Mouse (Mus musculus): ENCODE results near the gene Calml4. TPM values are rescaled to one million over a fixed set of nuclear protein-coding genes. Genes with fewer than 3 reads are reported as not detected.

Calml4 gene
- polyA plus RNA-seq, 1 experiment from 2014 or later = 4.9 TPM

DNA sequence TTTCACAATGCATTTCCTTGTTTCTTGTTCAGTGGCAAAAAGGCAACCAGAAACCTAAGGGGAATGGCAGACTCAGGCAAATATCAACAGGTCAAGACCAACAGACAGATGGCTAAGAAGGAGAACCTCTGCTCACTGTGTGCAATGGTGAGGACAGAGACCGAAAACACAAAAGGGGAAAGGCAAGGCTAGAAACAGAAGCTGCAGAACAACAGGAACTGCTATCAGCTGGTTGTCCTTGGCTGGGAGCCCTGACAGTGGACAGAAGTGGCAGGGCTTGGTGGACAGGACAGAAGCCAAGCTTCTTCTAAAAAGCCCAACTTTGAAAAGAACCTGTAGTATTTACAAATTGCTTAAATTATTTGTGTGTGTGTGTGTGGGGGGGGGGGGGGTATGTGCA is 36.6 kb downstream of the Calml4 start:
- Histone ChIP-seq H3K9ac (ENCODE audit: low read length) (no peak overlapping the region), H3K27me3 (ENCODE audit: control insufficient read depth, insufficient read depth, low read length) (no peaks in the 10 kb centered on the region), H3K9me3 (ENCODE audit: control insufficient read depth, low read length) (no peaks in the 10 kb centered on the region), H3K4me2 (ENCODE audit: low read depth, severe bottlenecking) (no peak overlapping the region), H3K4me3 (ENCODE audit: low read depth, low read length) (no peak overlapping the region), H3K36me3 (ENCODE audit: control insufficient read depth, insufficient read depth, low read length) (peaks cover 13% of the 10 kb centered on the region), H3K27ac (replicated peaks; ENCODE audit: low read depth, low read length) (no peak overlapping the region), H3K4me1 (ENCODE audit: control insufficient read depth, insufficient read depth, low read length) (no peaks in the 10 kb centered on the region)
- ATAC-seq (ENCODE audit: insufficient number of reproducible peaks, low FRiP score, low TSS enrichment, low read depth) (no peak), DNase-seq (ENCODE audit: low spot score) (no peak)
- 81% methylated on average over 1 of the region's 1 CpGs for WGBS

DNA sequence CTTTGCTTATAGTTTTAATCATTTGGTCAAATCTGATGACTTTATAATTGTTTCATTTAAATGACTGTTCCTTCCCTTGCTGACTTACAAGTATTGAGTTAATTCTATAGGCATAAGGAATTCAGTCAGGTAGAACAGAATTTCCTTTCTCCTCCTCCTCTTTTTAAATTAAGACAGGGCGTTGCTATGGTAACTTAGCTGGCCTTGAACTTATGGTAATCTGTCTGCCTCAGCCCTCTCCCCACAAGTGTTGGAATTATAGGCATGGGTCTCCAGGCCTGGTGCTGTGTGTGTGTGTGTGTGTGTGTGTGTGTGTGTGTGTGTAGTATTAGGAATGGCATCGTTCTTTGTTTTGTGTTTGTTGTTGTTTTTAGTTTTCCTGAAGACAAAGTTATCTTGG is 43.9 kb downstream of the Calml4 start:
- 94% methylated on average over 2 of the region's 2 CpGs for WGBS
- Histone ChIP-seq H3K4me2 (ENCODE audit: low read depth, severe bottlenecking) (no peak overlapping the region), H3K4me1 (ENCODE audit: control insufficient read depth, insufficient read depth, low read length) (no peaks in the 10 kb centered on the region), H3K36me3 (ENCODE audit: control insufficient read depth, insufficient read depth, low read length) (0 out of 2 replicates have a peak, but pooled peaks cover 3% of the 10 kb centered on the region), H3K9ac (ENCODE audit: low read length) (no peak overlapping the region), H3K27me3 (ENCODE audit: control insufficient read depth, insufficient read depth, low read length) (no peaks in the 10 kb centered on the region), H3K9me3 (ENCODE audit: control insufficient read depth, low read length) (no peaks in the 10 kb centered on the region), H3K27ac (replicated peaks; ENCODE audit: low read depth, low read length) (no peak overlapping the region), H3K4me3 (ENCODE audit: low read depth, low read length) (no peak overlapping the region)
- DNase-seq (ENCODE audit: low spot score) (no peak), ATAC-seq (ENCODE audit: insufficient number of reproducible peaks, low FRiP score, low TSS enrichment, low read depth) (no peak)

DNA sequence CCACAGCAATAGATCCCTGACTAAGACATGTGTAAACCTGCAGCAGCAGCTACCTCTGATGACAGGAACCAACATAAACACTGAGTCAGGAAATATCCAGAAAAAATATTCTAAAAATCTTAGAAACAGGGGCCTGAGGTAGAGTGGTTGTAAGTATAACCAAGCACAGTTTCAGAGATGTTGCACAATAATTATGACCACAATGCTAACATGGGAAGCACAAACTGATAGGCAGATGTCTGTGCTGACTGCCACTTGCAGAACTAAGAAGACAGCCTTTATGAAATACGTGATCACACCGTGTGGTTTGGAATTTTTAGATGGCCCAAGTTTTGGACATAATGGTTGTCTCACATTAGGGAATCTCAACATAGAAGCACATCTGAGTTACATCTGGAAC is 46.0 kb downstream of the Calml4 start:
- no peak overlapping the region for H3K4me2 ChIP-seq (ENCODE audit: low read depth, severe bottlenecking)
- no peak overlapping the region for H3K4me3 ChIP-seq (ENCODE audit: low read depth, low read length)
- H3K36me3 ChIP-seq (ENCODE audit: control insufficient read depth, insufficient read depth, low read length) = 0 out of 2 replicates have a peak, but pooled peaks cover 3% of the 10 kb centered on the region
- H3K9ac ChIP-seq (ENCODE audit: low read length) = no peak overlapping the region
- H3K4me1 ChIP-seq (ENCODE audit: control insufficient read depth, insufficient read depth, low read length) = no peaks in the 10 kb centered on the region
- no peak for DNase-seq (ENCODE audit: low spot score)
- no peaks in the 10 kb centered on the region for H3K27me3 ChIP-seq (ENCODE audit: control insufficient read depth, insufficient read depth, low read length)
- ATAC-seq (ENCODE audit: insufficient number of reproducible peaks, low FRiP score, low TSS enrichment, low read depth) = no peak
- H3K9me3 ChIP-seq (ENCODE audit: control insufficient read depth, low read length) = no peaks in the 10 kb centered on the region
- H3K27ac ChIP-seq (replicated peaks; ENCODE audit: low read depth, low read length) = no peak overlapping the region
- WGBS = 98% methylated on average over 2 of the region's 2 CpGs

DNA sequence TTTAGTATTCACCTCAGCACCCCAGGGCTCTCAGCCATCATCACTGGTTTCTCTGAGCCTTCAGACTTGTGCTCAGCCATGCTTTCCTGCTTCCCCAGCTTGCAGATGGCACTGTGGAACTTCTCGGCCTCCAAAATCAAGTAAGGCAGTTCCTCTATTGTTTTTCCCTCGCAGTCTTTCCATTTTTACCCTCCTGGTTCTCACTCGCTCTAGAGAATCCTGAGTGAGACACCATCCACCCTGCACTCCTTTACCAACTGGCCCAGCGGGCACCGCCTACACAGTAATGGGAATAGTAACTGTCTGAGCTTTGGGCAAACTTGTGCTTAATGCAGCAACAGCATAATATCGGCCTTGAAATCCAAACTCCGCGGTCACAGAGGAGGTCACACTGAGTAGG is 47.2 kb downstream of the Calml4 start:
- Histone ChIP-seq H3K36me3 (ENCODE audit: control insufficient read depth, insufficient read depth, low read length) (0 out of 2 replicates have a peak, but pooled peaks cover 3% of the 10 kb centered on the region), H3K9ac (ENCODE audit: low read length) (no peak overlapping the region), H3K4me2 (ENCODE audit: low read depth, severe bottlenecking) (no peak overlapping the region), H3K27ac (replicated peaks; ENCODE audit: low read depth, low read length) (no peak overlapping the region), H3K27me3 (ENCODE audit: control insufficient read depth, insufficient read depth, low read length) (no peaks in the 10 kb centered on the region), H3K4me1 (ENCODE audit: control insufficient read depth, insufficient read depth, low read length) (no peaks in the 10 kb centered on the region), H3K9me3 (ENCODE audit: control insufficient read depth, low read length) (no peaks in the 10 kb centered on the region), H3K4me3 (ENCODE audit: low read depth, low read length) (no peak overlapping the region)
- ATAC-seq (ENCODE audit: insufficient number of reproducible peaks, low FRiP score, low TSS enrichment, low read depth) (no peak), DNase-seq (ENCODE audit: low spot score) (no peak)
- 93% methylated on average over 8 of the region's 8 CpGs for WGBS

DNA sequence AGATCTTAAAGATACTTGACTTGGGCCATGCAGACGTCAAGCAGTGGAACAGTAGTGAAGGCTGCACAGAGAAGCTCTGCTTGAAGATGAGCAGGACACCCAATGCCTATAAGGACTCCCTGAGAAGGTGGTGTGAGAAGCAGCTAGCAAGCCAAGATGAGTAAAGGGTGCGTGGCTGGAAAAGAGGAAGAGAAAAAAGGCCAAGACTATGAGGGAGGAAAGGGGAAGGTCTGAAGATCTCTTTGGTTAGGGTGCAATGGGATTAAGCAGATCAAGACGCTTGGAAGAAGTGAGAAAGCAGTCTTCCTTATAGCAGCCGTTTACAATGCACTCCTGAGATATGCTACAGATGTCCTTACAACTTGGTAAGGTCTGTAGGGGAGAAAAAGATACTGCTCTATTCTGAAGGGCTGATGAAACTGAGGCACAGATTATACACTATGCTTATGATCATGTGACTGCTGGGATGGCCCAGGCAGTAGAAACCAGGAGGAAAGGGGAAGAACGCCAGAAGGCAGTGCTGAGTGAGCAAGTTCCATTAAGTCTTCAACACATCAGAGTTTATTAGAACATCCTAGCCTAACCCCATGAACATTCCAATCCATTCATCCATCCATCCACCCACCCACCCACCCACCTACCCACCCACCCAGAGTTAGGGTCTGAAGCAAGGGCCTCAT is 55.6 kb downstream of the Calml4 start:
- Histone ChIP-seq H3K4me2 (ENCODE audit: low read depth, severe bottlenecking) (no peak overlapping the region), H3K36me3 (ENCODE audit: control insufficient read depth, insufficient read depth, low read length) (peaks cover 5% of the 10 kb centered on the region; the same call in 1 of the 2 replicates), H3K27me3 (ENCODE audit: control insufficient read depth, insufficient read depth, low read length) (no peaks in the 10 kb centered on the region), H3K4me3 (ENCODE audit: low read depth, low read length) (no peak overlapping the region), H3K9ac (ENCODE audit: low read length) (no peak overlapping the region), H3K9me3 (ENCODE audit: control insufficient read depth, low read length) (no peaks in the 10 kb centered on the region), H3K27ac (replicated peaks; ENCODE audit: low read depth, low read length) (no peak overlapping the region), H3K4me1 (ENCODE audit: control insufficient read depth, insufficient read depth, low read length) (no peaks in the 10 kb centered on the region)
- no peak for DNase-seq (ENCODE audit: low spot score)
- ATAC-seq (ENCODE audit: insufficient number of reproducible peaks, low FRiP score, low TSS enrichment, low read depth) = no peak
- WGBS = 83% methylated on average over 5 of the region's 5 CpGs

DNA sequence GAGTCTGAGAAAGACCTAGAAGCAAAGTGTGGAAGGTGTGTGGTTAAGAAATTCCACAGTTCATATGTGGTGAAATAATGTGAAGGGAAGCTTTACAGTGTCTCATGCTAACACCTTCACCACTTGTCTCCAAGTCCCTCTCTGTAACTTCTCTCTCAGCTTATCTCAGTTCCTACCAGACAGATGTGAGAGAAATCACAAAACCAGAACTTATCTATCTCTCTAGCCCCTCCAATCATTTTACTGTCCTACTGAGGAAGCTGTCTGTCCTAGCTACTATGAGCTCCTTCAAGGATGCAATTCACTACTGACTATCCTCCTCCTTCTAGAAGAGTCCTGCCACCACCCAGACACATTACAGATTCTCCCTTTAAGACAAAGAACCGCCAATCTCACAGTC is 59.2 kb downstream of the Calml4 start:
- no peak overlapping the region for H3K9ac ChIP-seq (ENCODE audit: low read length)
- no peak overlapping the region for H3K4me2 ChIP-seq (ENCODE audit: low read depth, severe bottlenecking)
- H3K36me3 ChIP-seq (ENCODE audit: control insufficient read depth, insufficient read depth, low read length) = 0 out of 2 replicates have a peak, but pooled peaks cover 2% of the 10 kb centered on the region
- DNase-seq (ENCODE audit: low spot score) (no peak), ATAC-seq (ENCODE audit: insufficient number of reproducible peaks, low FRiP score, low TSS enrichment, low read depth) (no peak)
- H3K27ac ChIP-seq (replicated peaks; ENCODE audit: low read depth, low read length) = no peak overlapping the region
- no peaks in the 10 kb centered on the region for H3K9me3 ChIP-seq (ENCODE audit: control insufficient read depth, low read length)
- no peak overlapping the region for H3K4me3 ChIP-seq (ENCODE audit: low read depth, low read length)
- WGBS = 98% methylated on average over 1 of the region's 1 CpGs
- H3K4me1 ChIP-seq (ENCODE audit: control insufficient read depth, insufficient read depth, low read length) = no peaks in the 10 kb centered on the region
- no peaks in the 10 kb centered on the region for H3K27me3 ChIP-seq (ENCODE audit: control insufficient read depth, insufficient read depth, low read length)

DNA sequence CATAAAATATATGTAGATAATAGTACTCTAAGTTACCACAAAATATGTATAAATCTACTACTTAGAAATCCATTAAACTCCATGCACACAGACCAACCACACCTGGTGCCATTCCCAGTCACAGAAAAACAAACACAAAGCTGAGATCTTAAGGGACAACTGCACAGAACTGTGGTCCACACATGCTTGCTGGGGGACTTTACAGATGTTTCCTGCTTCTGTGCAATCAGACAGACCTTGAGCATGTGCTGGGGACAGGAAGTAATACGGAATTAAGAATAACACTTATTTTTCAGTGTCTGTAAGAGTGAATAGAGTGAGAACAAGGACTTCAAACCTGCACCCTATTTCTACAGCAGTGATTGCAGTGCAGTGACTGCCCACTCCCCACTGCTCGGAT is 63.0 kb downstream of the Calml4 start:
- DNase-seq (ENCODE audit: low spot score) (no peak), ATAC-seq (ENCODE audit: insufficient number of reproducible peaks, low FRiP score, low TSS enrichment, low read depth) (no peak)
- Histone ChIP-seq H3K9me3 (ENCODE audit: control insufficient read depth, low read length) (no peaks in the 10 kb centered on the region), H3K27me3 (ENCODE audit: control insufficient read depth, insufficient read depth, low read length) (no peaks in the 10 kb centered on the region), H3K36me3 (ENCODE audit: control insufficient read depth, insufficient read depth, low read length) (no peaks in the 10 kb centered on the region), H3K4me2 (ENCODE audit: low read depth, severe bottlenecking) (no peak overlapping the region), H3K4me1 (ENCODE audit: control insufficient read depth, insufficient read depth, low read length) (no peaks in the 10 kb centered on the region), H3K27ac (replicated peaks; ENCODE audit: low read depth, low read length) (no peak overlapping the region), H3K9ac (ENCODE audit: low read length) (no peak overlapping the region), H3K4me3 (ENCODE audit: low read depth, low read length) (no peak overlapping the region)
- WGBS = 78% methylated on average over 2 of the region's 2 CpGs

DNA sequence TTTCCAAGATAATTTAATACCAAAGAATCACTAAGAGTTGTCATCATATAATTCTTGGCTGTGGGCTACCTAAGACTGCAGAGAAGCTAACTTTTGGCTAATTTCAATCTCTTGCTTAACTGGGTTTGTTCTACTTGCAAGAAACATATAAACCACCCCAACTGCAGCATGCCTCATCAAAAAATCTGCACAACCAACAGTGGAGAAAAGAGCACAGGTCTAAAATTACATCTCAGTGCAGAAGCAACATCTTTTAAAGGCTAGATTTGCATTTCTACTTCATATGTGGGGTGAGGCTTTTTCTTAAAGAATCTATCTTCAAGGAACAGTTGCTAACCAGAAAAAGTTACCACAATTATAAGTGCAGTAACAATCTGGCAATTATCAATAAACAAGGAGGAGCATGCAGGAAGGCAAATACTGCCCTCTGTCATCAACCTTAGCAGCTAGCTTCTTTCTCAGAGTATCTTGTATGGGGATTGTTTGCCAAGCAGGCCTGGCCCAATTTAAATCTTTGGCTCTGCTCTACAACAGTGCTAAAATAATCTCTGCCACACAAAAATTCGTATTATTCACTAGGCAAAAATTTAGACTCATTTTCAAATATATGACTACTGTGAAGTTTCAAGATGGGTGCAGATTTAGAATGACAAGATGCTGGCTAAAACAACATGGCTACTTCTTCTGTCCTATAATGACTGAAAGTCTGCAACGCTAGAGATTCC is 67.2 kb downstream of the Calml4 start:
- ATAC-seq (ENCODE audit: insufficient number of reproducible peaks, low FRiP score, low TSS enrichment, low read depth) = no peak
- Histone ChIP-seq H3K4me1 (ENCODE audit: control insufficient read depth, insufficient read depth, low read length) (no peaks in the 10 kb centered on the region), H3K36me3 (ENCODE audit: control insufficient read depth, insufficient read depth, low read length) (no peaks in the 10 kb centered on the region), H3K27me3 (ENCODE audit: control insufficient read depth, insufficient read depth, low read length) (no peaks in the 10 kb centered on the region), H3K27ac (replicated peaks; ENCODE audit: low read depth, low read length) (no peak overlapping the region), H3K4me2 (ENCODE audit: low read depth, severe bottlenecking) (no peak overlapping the region), H3K4me3 (ENCODE audit: low read depth, low read length) (no peak overlapping the region), H3K9me3 (ENCODE audit: control insufficient read depth, low read length) (no peaks in the 10 kb centered on the region), H3K9ac (ENCODE audit: low read length) (no peak overlapping the region)
- WGBS = 90% methylated on average over 2 of the region's 2 CpGs
- DNase-seq (ENCODE audit: low spot score) = no peak
